Mouse (Mus musculus): ENCODE results near the gene Zfp512. TPM values are rescaled to one million over a fixed set of nuclear protein-coding genes. Genes with fewer than 3 reads are reported as not detected.
A peak's percentile ranks its signal among the peaks of the same experiment; 100 is the strongest.
"Not testable (repeated sequence)": the region's sequence is repeated elsewhere in the genome, so short reads cannot be mapped to it uniquely, and the experiment has no call there.

Zfp512 gene
- polyA plus RNA-seq (2012; rRNA removed) (40.9 and 41.5 TPM in 2 replicates), polyA plus RNA-seq (2014; fragmentation: Nextera tagmentation; extraction: Ambion mirVana) (38.1 and 47.1 TPM in 2 replicates)

DNA sequence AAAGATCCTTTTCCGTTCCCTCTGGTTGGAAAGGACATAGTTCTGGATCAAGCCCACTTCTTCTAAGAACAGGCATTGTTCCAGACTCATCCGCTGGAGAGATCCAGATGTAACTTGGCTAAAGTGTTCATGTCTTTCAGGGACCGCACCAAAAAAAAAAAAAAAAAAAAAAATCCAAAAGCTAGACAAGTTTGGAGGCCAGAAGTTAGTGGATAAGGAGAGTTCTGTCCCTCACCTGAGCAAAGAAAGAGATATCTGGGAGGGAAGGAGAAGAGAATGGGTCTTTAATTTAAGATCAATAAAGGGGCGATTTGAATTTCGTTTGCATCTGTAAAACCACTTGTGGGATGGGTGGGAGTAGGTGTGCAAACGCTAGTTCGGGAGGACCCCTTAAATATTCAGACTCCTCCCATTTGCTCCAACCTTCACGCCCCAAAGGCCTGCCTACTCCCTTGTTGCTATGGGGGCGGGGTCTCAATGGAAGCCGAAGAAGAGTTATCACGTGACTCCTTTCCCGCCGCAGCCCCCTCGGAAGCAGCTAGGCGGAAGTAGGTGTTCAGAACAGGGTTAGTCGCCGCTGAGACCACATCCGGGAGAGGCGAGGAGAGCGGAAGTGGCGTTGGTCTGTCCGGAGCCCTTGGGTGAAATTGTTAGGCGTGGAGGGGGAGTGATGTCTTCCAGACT is at the start of gene Zfp512:
Zfp512 (plus strand) TSS at position 554 of the 684 bp plus-strand sequence.
- TF ChIP-seq POLR2A (IDR thresholded peaks at IDR 0.05; ENCODE audit: borderline replicate concordance, extremely low read depth, insufficient read depth, insufficient read length) = no peak
- H3K4me1 ChIP-seq (ENCODE audit: control insufficient read depth, insufficient read depth, low read length) = peaks cover 11% of the 10 kb centered on the region
- no peaks in the 10 kb centered on the region for H3K9me3 ChIP-seq (ENCODE audit: control insufficient read depth, low read length)
- no peaks in the 10 kb centered on the region for H3K36me3 ChIP-seq (ENCODE audit: control insufficient read depth, insufficient read depth, low read length)
- 5% methylated on average over 23 of the region's 23 CpGs for WGBS
- H3K27ac ChIP-seq (replicated peaks; ENCODE audit: low read depth, low read length) = peak within 1 kb of the TSS; percentile 38; the same call in 1 of the 2 replicates
- H3K9ac ChIP-seq (ENCODE audit: low read depth, low read length, severe bottlenecking) = peak within 1 kb of the TSS; percentile 66
- peak within 1 kb of the TSS; percentile 65 for H3K4me2 ChIP-seq (replicated peaks; ENCODE audit: low read depth, low read length, severe bottlenecking)
- ATAC-seq (ENCODE audit: low FRiP score, low read depth) (peak; percentile 98), DNase-seq (ENCODE audit: low spot score) (peak; percentile 96)
- H3K4me3 ChIP-seq (replicated peaks; ENCODE audit: low read length) = peak within 1 kb of the TSS; percentile 50
- no peaks in the 10 kb centered on the region for H3K27me3 ChIP-seq (ENCODE audit: control insufficient read depth, insufficient read depth, low read length)

DNA sequence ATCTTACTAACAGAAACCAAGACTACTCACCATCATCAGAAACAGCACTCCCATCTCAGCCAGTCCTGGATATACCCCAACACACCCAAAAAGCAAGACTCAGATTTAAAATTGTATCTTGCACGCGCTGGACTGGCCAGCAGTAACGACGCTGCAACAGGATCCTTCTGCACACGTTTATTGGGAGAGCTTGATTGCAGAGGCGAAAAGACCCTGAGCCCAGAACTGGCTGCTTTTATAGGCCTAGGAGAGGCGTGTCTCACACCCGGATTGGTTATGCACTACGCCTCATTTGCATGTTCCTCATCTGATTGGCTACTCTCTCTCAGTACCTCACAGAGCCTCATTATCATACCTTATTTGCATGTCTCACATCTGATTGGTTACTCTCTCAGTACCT is 17.5 kb upstream of the Zfp512 start:
- WGBS = 87% methylated on average over 9 of the region's 9 CpGs

DNA sequence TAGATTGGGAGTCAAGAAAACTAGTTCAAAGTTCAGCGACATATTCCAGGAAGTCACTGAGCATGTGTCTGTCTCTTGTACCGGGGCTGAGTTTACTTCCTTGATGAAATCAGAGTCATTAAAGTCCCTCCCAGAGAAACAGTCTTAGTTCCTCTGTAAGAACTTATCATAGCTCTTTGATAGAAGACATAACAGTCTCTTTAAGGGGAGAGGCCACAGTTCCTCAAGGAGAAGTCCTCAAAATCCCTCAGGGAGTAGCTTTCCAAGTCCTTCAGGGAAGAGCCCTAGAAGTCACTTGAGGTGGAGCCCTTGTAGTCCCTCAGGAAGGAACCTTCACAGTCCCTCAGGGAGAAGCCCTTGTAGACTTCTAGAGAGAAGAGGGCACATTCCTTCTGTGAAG is 895 bp upstream of the Zfp512 start:
- ATAC-seq (ENCODE audit: low FRiP score, low read depth) (no peak), DNase-seq (ENCODE audit: low spot score) (no peak)
- H3K4me1 ChIP-seq (ENCODE audit: control insufficient read depth, insufficient read depth, low read length) = peaks cover 11% of the 10 kb centered on the region
- WGBS = 86% methylated on average over 2 of the region's 2 CpGs
- H3K9ac ChIP-seq (ENCODE audit: low read depth, low read length, severe bottlenecking) = no peak overlapping the region
- no peaks in the 10 kb centered on the region for H3K36me3 ChIP-seq (ENCODE audit: control insufficient read depth, insufficient read depth, low read length)
- no peaks in the 10 kb centered on the region for H3K9me3 ChIP-seq (ENCODE audit: control insufficient read depth, low read length)
- no peaks in the 10 kb centered on the region for H3K27me3 ChIP-seq (ENCODE audit: control insufficient read depth, insufficient read depth, low read length)
- H3K4me3 ChIP-seq (replicated peaks; ENCODE audit: low read length) = no peak overlapping the region
- TF ChIP-seq POLR2A (IDR thresholded peaks at IDR 0.05; ENCODE audit: borderline replicate concordance, extremely low read depth, insufficient read depth, insufficient read length) = no peak
- no peak overlapping the region for H3K27ac ChIP-seq (replicated peaks; ENCODE audit: low read depth, low read length)
- H3K4me2 ChIP-seq (replicated peaks; ENCODE audit: low read depth, low read length, severe bottlenecking) = no peak overlapping the region

More for the DNA sequence above, 17.5 kb upstream of the Zfp512 start:
- not testable (repeated sequence) for ATAC-seq (ENCODE audit: low FRiP score, low read depth); H3K4me1 ChIP-seq (ENCODE audit: control insufficient read depth, insufficient read depth, low read length); H3K9ac ChIP-seq (ENCODE audit: low read depth, low read length, severe bottlenecking); H3K27ac ChIP-seq (replicated peaks; ENCODE audit: low read depth, low read length); H3K4me3 ChIP-seq (replicated peaks; ENCODE audit: low read length); H3K9me3 ChIP-seq (ENCODE audit: control insufficient read depth, low read length); H3K4me2 ChIP-seq (replicated peaks; ENCODE audit: low read depth, low read length, severe bottlenecking); DNase-seq (ENCODE audit: low spot score); H3K27me3 ChIP-seq (ENCODE audit: control insufficient read depth, insufficient read depth, low read length); H3K36me3 ChIP-seq (ENCODE audit: control insufficient read depth, insufficient read depth, low read length)

DNA sequence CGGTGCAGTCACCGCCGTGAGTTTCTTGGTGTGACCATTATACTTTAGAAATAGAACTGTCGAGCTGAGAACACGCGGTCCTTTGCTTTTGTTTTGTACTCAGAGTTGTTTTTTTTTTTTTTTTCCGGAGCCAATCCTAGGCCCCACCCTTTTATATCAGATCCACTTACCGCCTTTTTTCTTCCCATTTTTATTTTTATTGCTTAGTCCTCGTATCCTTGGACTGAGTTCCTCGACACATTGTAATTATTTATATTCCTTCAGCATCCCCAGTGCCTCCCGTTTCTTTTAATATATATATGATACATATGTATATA is 289 bp downstream of the Zfp512 start:
- 4% methylated on average over 11 of the region's 11 CpGs for WGBS
- ATAC-seq (ENCODE audit: low FRiP score, low read depth) = no peak

DNA sequence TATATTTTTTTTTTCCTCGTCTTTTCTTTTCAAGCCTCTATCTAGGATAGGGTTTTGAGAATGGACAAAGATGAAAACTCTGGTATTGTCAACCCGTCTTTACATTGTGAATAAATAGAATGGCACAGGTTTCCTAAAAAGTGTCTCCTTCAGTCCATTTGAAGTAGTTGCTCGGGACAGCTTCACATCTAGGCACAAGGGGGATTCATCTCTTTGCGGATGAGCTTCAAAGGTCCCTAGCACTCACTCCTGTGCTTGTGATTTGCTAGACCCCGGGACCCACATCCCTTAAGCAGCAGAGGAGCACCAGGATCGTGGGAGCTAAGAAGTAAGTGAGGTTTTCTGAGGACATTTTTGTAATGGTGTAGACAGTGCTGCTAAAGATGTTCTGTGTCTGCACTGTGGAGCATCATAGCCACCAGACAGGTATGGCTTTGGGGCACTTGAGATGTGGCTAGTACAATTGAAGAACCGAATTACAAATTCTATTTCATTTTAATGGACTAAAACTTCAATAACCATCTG is 717 bp downstream of the Zfp512 start:
- DNase-seq (ENCODE audit: low spot score) (no peak), ATAC-seq (ENCODE audit: low FRiP score, low read depth) (no peak)
- H3K27ac ChIP-seq (replicated peaks; ENCODE audit: low read depth, low read length) = no peak overlapping the region
- H3K9me3 ChIP-seq (ENCODE audit: control insufficient read depth, low read length) = no peaks in the 10 kb centered on the region
- TF ChIP-seq POLR2A (IDR thresholded peaks at IDR 0.05; ENCODE audit: borderline replicate concordance, extremely low read depth, insufficient read depth, insufficient read length) = no peak
- H3K36me3 ChIP-seq (ENCODE audit: control insufficient read depth, insufficient read depth, low read length) = no peaks in the 10 kb centered on the region
- peaks cover 11% of the 10 kb centered on the region for H3K4me1 ChIP-seq (ENCODE audit: control insufficient read depth, insufficient read depth, low read length)
- peak overlapping the region; percentile 65 for H3K4me2 ChIP-seq (replicated peaks; ENCODE audit: low read depth, low read length, severe bottlenecking)
- H3K27me3 ChIP-seq (ENCODE audit: control insufficient read depth, insufficient read depth, low read length) = no peaks in the 10 kb centered on the region
- WGBS = 15% methylated on average over 7 of the region's 7 CpGs
- H3K9ac ChIP-seq (ENCODE audit: low read depth, low read length, severe bottlenecking) = peak overlapping the region; percentile 66
- peak overlapping the region; percentile 50 for H3K4me3 ChIP-seq (replicated peaks; ENCODE audit: low read length)

More for the DNA sequence above, 289 bp downstream of the Zfp512 start:
- Histone ChIP-seq H3K36me3 (ENCODE audit: control insufficient read depth, insufficient read depth, low read length) (no peaks in the 10 kb centered on the region), H3K9me3 (ENCODE audit: control insufficient read depth, low read length) (no peaks in the 10 kb centered on the region), H3K27ac (replicated peaks; ENCODE audit: low read depth, low read length) (no peak overlapping the region; the same call in 1 of the 2 replicates), H3K4me2 (replicated peaks; ENCODE audit: low read depth, low read length, severe bottlenecking) (peak overlapping the region; percentile 65), H3K4me3 (replicated peaks; ENCODE audit: low read length) (peak overlapping the region; percentile 50), H3K27me3 (ENCODE audit: control insufficient read depth, insufficient read depth, low read length) (no peaks in the 10 kb centered on the region), H3K9ac (ENCODE audit: low read depth, low read length, severe bottlenecking) (peak overlapping the region; percentile 66), H3K4me1 (ENCODE audit: control insufficient read depth, insufficient read depth, low read length) (peaks cover 11% of the 10 kb centered on the region)
- TF ChIP-seq POLR2A (IDR thresholded peaks at IDR 0.05; ENCODE audit: borderline replicate concordance, extremely low read depth, insufficient read depth, insufficient read length) = 0 out of 2 replicates have a peak, but pooled peaks have one; percentile 13
- DNase-seq (ENCODE audit: low spot score) = no peak

Measured in limb, embryonic 14.5 days (tissue).